Mouse (Mus musculus) C2C12 (cell line): ENCODE measurements at regions not wholly inside any gene's neighbourhood (a gene's known extent, or its start where the extent isn't known, plus 50 kb on each side); places are given as distances from the start of the nearest gene placed in this dataset.

Source experiments
- CTCF ChIP-seq: IDR thresholded peaks from one replicate; pipeline ENCODE4 v1.5.1; 2011; ENCODE audit not compliant: control insufficient read depth, insufficient read depth, insufficient read length
- MAX ChIP-seq: IDR thresholded peaks from one replicate; pipeline ENCODE4 v1.6.1; 2011; ENCODE audit warnings: mild to moderate bottlenecking, control low read depth
- MYOD1 ChIP-seq: IDR thresholded peaks from one replicate; pipeline ENCODE4 v1.6.1; 2011; ENCODE audit warnings: low read depth; ENCODE audit not compliant: control insufficient read depth, insufficient read length
- MYOG ChIP-seq: IDR thresholded peaks from one replicate; pipeline ENCODE4 v1.6.1; 2011; ENCODE audit not compliant: control insufficient read depth, insufficient read length; ENCODE audit errors: extremely low read depth
- USF1 ChIP-seq: IDR thresholded peaks from one replicate; pipeline ENCODE4 v1.6.1; 2011; ENCODE audit warnings: low read depth, mild to moderate bottlenecking, control low read depth, moderate library complexity

GRCm38 (mm10) chr1:108259355-108259754 lies 669.5 kb downstream of the Serpinb8 start:
- TF ChIP-seq CTCF (no peak), MAX (no peak), USF1 (no peak), MYOG (no peak), MYOD1 (no peak)
